Mouse (Mus musculus) kidney, postnatal 10 days (tissue): ENCODE results near the gene Kctd12.

ENCODE experiments used
- DNase-seq: peaks from one replicate; pipeline ENCODE4 v3.0.0; 2021; ENCODE audit warnings: mixed read lengths

Kctd12 gene

GRCm38 (mm10) chr14:102962019-102962418 lies 20.4 kb downstream of the Kctd12 start:
- DNase-seq, result no peak

- peak; percentile 16 for DNase-seq
Measured at GRCm38 (mm10) chr14:102953511-102953910, 28.9 kb downstream of the Kctd12 start.

- peak; percentile 12 for DNase-seq
Measured at GRCm38 (mm10) chr14:102951974-102952373, 30.5 kb downstream of the Kctd12 start.

- DNase-seq, result no peak
Measured at GRCm38 (mm10) chr14:102947796-102948195, 34.6 kb downstream of the Kctd12 start.

- DNase-seq, result no peak
Measured at GRCm38 (mm10) chr14:102942222-102942843, 40.1 kb downstream of the Kctd12 start.

GRCm38 (mm10) chr14:102934878-102935277 lies 47.6 kb downstream of the Kctd12 start:
- DNase-seq, result no peak

GRCm38 (mm10) chr14:102930933-102931332 lies 51.5 kb downstream of the Kctd12 start:
- DNase-seq, result no peak

GRCm38 (mm10) chr14:102929545-102929944 lies 52.9 kb downstream of the Kctd12 start:
- no peak for DNase-seq

GRCm38 (mm10) chr14:102927847-102928466 lies 54.5 kb downstream of the Kctd12 start:
- no peak for DNase-seq
